Mouse (Mus musculus): ENCODE measurements at regions not wholly inside any gene's neighbourhood (a gene's known extent, or its start where the extent isn't known, plus 50 kb on each side); places are given as distances from the start of the nearest gene placed in this dataset.

DNA sequence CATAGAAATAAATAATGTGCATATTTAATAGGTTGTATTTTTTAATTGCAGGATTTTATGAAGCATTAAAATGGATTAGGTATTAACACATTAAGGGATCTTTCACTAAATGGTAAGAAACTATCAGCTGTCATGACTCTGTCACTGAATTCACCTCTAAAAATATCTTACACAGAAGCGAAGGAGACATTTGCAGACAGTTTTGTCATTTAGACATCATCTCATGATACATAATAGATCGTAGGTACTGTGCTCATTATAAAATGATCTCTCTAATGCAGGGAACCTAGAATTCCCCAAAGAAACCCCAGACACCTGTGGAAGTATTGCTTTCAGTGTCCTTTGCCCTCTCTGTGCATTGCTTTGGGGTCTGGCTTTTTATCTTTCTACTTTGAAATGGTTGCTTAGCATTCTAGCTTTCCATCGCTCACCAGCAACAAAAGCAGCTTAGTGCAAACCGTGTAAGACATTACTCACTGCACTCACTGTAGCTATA is 1270.5 kb downstream of the Olfm4 start:
- ATAC-seq (ENCODE audit: low TSS enrichment), result no peak

GRCm38 (mm10) chr14:81255423-81255822 is 1271.5 kb downstream of the Olfm4 start:
- ATAC-seq (ENCODE audit: low TSS enrichment), result no peak

DNA sequence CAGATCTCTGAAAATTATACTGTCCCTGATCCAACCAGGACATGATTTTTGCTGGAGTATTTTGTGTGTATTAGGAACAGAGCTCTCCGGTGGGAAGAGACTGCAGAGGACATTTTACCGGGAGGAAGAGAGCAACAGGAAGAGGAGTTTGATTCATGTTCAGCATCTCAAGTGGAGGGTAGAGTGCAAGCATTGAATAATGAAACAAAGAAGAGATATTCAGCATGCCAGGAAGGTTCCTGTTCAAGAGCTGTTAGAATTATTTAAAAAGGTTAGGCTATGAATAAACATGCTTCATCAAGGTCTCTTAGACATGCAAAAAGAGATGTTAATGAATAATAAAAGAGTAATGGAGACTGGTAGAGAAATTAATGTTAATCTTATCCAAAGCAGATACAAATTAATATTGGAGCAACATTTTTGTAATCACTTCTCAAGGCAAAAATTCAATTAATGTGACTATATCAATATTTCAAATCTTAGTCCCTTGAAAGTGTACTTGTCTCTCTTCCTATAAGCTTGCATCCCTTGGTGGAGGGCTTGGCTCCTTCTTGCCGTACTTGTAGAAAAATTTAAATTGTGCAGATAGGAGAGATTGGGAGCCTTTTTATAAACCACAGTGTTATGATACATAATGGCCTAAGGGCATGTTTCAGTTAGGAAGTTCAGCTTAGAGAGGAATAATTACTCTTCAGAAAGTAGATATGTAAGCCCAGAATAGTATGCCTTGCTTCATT is 1283.9 kb downstream of the Olfm4 start:
- 0 out of 2 replicates have a peak, but pooled peaks have one; percentile 47 for ATAC-seq (ENCODE audit: low TSS enrichment)

GRCm38 (mm10) chr14:81287489-81288025 is 1303.7 kb downstream of the Olfm4 start:
- ATAC-seq (ENCODE audit: low TSS enrichment), result peak; percentile 95

DNA sequence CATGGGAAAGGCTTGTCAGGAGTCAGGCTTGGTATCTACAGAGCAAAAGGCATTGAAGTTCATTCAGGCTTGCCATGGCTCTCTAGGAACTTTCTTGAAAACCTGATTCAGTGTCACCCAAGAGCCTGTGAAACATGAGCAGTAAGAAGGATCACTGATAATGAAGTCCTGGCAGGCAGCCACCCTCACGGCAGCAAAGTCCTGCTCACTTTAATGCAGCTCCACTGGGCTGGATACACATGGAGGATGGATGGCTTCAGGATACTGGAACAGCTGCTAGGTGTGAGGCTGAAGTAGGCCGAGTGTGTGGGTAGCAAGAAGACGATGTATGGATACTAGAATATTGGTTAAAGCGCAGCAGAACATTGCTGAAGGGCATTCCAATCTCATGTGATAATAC is 1323.3 kb downstream of the Olfm4 start:
- ATAC-seq (ENCODE audit: low TSS enrichment), result peak; percentile 50

- ATAC-seq (ENCODE audit: low TSS enrichment), result no peak
These were observed 1357.2 kb downstream of the Olfm4 start for GRCm38 (mm10) chr14:81341058-81341457.

DNA sequence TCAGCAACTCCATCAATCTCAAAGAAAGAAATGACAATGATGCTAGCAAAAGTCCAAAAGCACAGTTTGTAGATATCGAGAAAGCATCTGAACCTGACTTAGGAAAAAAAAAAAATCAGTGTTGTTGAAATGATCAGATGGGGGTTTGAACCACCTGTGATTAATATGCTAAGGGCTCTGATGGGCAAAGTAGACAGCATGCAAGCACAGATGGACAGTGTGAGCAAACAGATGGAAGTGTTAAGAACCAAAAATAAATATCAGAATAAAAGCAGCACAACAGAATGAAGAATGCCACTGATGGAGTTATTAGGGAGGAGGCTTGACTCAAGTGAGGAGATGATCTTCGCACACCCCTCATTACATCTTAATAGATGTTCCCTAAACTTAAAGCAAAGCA is 1403.7 kb downstream of the Olfm4 start:
- ATAC-seq (ENCODE audit: low TSS enrichment), result no peak

Data from frontal cortex, adult (tissue).